Mouse (Mus musculus): ENCODE measurements around the gene Nlrp4a.
"Not testable (repeated sequence)": the region's sequence is repeated elsewhere in the genome, so short reads cannot be mapped to it uniquely, and the experiment has no call there.

Gene Nlrp4a

GRCm38 (mm10) chr7:26434813-26435212 is at the start of gene Nlrp4a:
TSS of gene Nlrp4a (plus strand) at chr7:26435113.
- in situ Hi-C loops (cut with MboI, MseI), result no loop called here

- in situ Hi-C loops (cut with MboI, MseI), result loop anchor here (10.0 kb wide), 1 partner anchor 162 kb away; no protein-coding TSS in a partner anchor
Measured at GRCm38 (mm10) chr7:26386691-26387090, 48.2 kb upstream of the Nlrp4a start.

- in situ Hi-C loops (cut with MboI, MseI), result not testable (repeated sequence)
Measured at GRCm38 (mm10) chr7:26391137-26391536, 43.8 kb upstream of the Nlrp4a start.

- in situ Hi-C loops (cut with MboI, MseI), result not testable (repeated sequence)
Measured at GRCm38 (mm10) chr7:26391811-26392210, 43.1 kb upstream of the Nlrp4a start.

GRCm38 (mm10) chr7:26403600-26403999 is 31.3 kb upstream of the Nlrp4a start, which contains the start of gene Nlrp9c:
TSS of gene Nlrp9c (minus strand) at chr7:26403700.
- in situ Hi-C loops (cut with MboI, MseI), result not testable (repeated sequence)

- in situ Hi-C loops (cut with MboI, MseI), result no loop called here
Measured at GRCm38 (mm10) chr7:26476690-26477089, 41.8 kb downstream of the Nlrp4a start.

- in situ Hi-C loops (cut with MboI, MseI), result not testable (repeated sequence)
Measured at GRCm38 (mm10) chr7:26489514-26489913, 54.6 kb downstream of the Nlrp4a start.
